28 mouse cellular contexts compared by ENCODE assay signal in genomic region chr13:75976218-75976617, GRCm38 (mm10). TPM values are rescaled to one million over a fixed set of nuclear protein-coding genes. Genes with fewer than 3 reads are reported as not detected.
DNase-seq lines count a peak whose midpoint lies in the region; ATAC-seq and TF ChIP-seq lines count a peak whose summit lies in the region.
"Had no signal": no experiment of that assay in that cellular context is flagged by ENCODE, and none has a peak within 500 bp of the region (broad histone marks: within the 10 kb centered on the region; RNA-seq: fewer than 3 reads in every experiment).

No protein-coding gene starts in this region.

- H3K36me3 ChIP-seq in liver, embryonic 15.5 days (replicated peaks), result no peaks in the 10 kb centered on the region
- no peaks in the 10 kb centered on the region for H3K36me3 ChIP-seq in liver, embryonic 12.5 days
- H3K36me3 ChIP-seq in MEL (ENCODE audit: control insufficient read depth in 1 of 2, insufficient read depth in 2 of 2, low read length in 2 of 2), result no peaks in the 10 kb centered on the region
- no peaks in the 10 kb centered on the region for H3K36me3 ChIP-seq in midbrain, embryonic 15.5 days (replicated peaks)
- H3K36me3 ChIP-seq: embryonic facial prominence, embryonic 13.5 days; embryonic facial prominence, embryonic 15.5 days; forebrain, embryonic 10.5 days; forebrain, embryonic 12.5 days had no signal

- 0 out of 2 replicates have a peak, but pooled peaks have one; percentile 34 for ATAC-seq in liver, embryonic 15.5 days (ENCODE audit: insufficient read depth)
- no peak; the same call in 1 of the 2 replicates for ATAC-seq in liver, embryonic 12.5 days
- peak; percentile 81 for ATAC-seq in megakaryocyte-erythroid progenitor cell, adult 5-6 weeks (replicated peaks; ENCODE audit: low FRiP score, low TSS enrichment, poor library complexity, severe bottlenecking)
- no peak for ATAC-seq in midbrain, embryonic 15.5 days (replicated peaks)
- ATAC-seq: activated CD4-positive, CD25-positive, alpha-beta regulatory T cell, adult 4 months; forebrain, embryonic 14.5 days; forebrain, embryonic 16.5 days; Patski had no signal

- TF ChIP-seq CTCF in MEL (IDR thresholded peaks at IDR 0.05 in 2 of 3, conservative IDR thresholded peaks at IDR 0.05 in 1 of 3; ENCODE audit: control insufficient read depth in 1 of 3, insufficient read depth in 1 of 3, low read depth in 2 of 3, low read length in 3 of 3, poor library complexity in 1 of 3, severe bottlenecking in 1 of 3), result no peak

- WGBS in liver, embryonic 15.5 days (ENCODE audit: insufficient replicate concordance), result 39% methylated on average over 2 of the region's 2 CpGs
- 53% methylated on average over 2 of the region's 2 CpGs for WGBS in liver, embryonic 12.5 days (ENCODE audit: insufficient replicate concordance)
- 96% methylated on average over 2 of the region's 2 CpGs for WGBS in midbrain, embryonic 15.5 days

- no peak overlapping the region for H3K4me3 ChIP-seq in liver, embryonic 15.5 days (replicated peaks)
- H3K4me3 ChIP-seq in liver, embryonic 12.5 days, result no peak overlapping the region
- no peak overlapping the region for H3K4me3 ChIP-seq in MEL (ENCODE audit: control insufficient read depth in 1 of 2, insufficient read depth in 1 of 2, low read depth in 2 of 2, low read length in 2 of 2)
- no peak overlapping the region for H3K4me3 ChIP-seq in midbrain, embryonic 15.5 days
- H3K4me3 ChIP-seq: embryonic facial prominence, embryonic 13.5 days; embryonic facial prominence, embryonic 15.5 days; erythroblast, embryonic 14.5 days; forebrain, embryonic 10.5 days; forebrain, embryonic 12.5 days had no signal

- no peak overlapping the region for H3K27ac ChIP-seq in liver, embryonic 15.5 days (replicated peaks)
- no peak overlapping the region for H3K27ac ChIP-seq in liver, embryonic 12.5 days
- H3K27ac ChIP-seq in MEL (ENCODE audit: control insufficient read depth, low read depth, low read length), result no peak overlapping the region
- no peak overlapping the region for H3K27ac ChIP-seq in midbrain, embryonic 15.5 days
- H3K27ac ChIP-seq: embryonic facial prominence, embryonic 13.5 days; embryonic facial prominence, embryonic 15.5 days; forebrain, embryonic 10.5 days; forebrain, embryonic 12.5 days had no signal

- no peaks in the 10 kb centered on the region for H3K79me2 ChIP-seq in MEL (ENCODE audit: control insufficient read depth, insufficient read depth, low read length, poor library complexity)

- no peaks in the 10 kb centered on the region for H3K9me3 ChIP-seq in liver, embryonic 15.5 days (replicated peaks)
- H3K9me3 ChIP-seq in liver, embryonic 12.5 days (replicated peaks), result no peaks in the 10 kb centered on the region
- no peaks in the 10 kb centered on the region for H3K9me3 ChIP-seq in MEL (replicated peaks; ENCODE audit: insufficient read depth, low read length)
- no peaks in the 10 kb centered on the region for H3K9me3 ChIP-seq in midbrain, embryonic 15.5 days
- H3K9me3 ChIP-seq: embryonic facial prominence, embryonic 13.5 days; embryonic facial prominence, embryonic 15.5 days; forebrain, embryonic 10.5 days; forebrain, embryonic 12.5 days had no signal

- no peak for TF ChIP-seq POLR2A in MEL (IDR thresholded peaks at IDR 0.05; ENCODE audit: control insufficient read depth in 1 of 2, insufficient read depth in 1 of 2, low read depth in 1 of 2, low read length in 2 of 2, poor library complexity in 1 of 2)

- no peaks in the 10 kb centered on the region for H3K27me3 ChIP-seq in liver, embryonic 15.5 days
- no peaks in the 10 kb centered on the region for H3K27me3 ChIP-seq in liver, embryonic 12.5 days (replicated peaks)
- no peaks in the 10 kb centered on the region for H3K27me3 ChIP-seq in MEL (ENCODE audit: control insufficient read depth in 1 of 2, insufficient read depth in 2 of 2, low read length in 2 of 2)
- no peaks in the 10 kb centered on the region for H3K27me3 ChIP-seq in midbrain, embryonic 15.5 days (replicated peaks)
- H3K27me3 ChIP-seq: embryonic facial prominence, embryonic 13.5 days; embryonic facial prominence, embryonic 15.5 days; forebrain, embryonic 12.5 days; Patski had no signal

- no peak for TF ChIP-seq RAD21 in MEL (IDR thresholded peaks at IDR 0.05; ENCODE audit: low read depth, low read length)

- DNase-seq in MEL (ENCODE audit: low read depth, low spot score), result no peak
- peak; percentile 11 for DNase-seq in c-Kit-positive CD71-positive TER-119-negative erythroid progenitor cells, embryonic 14.5 days (ENCODE audit: low read depth)
- no peak for DNase-seq in kidney, postnatal 4 days
- DNase-seq: adrenal gland, adult 8-10 months; adrenal gland, postnatal 14 days; adrenal gland, postnatal 36 days; cerebellum, adult 11 months; cerebellum, adult 18-20 months; cerebellum, adult 8-10 months; cerebellum, postnatal 14 days; cerebellum, postnatal 36 days; embryo, embryonic 11 days had no signal

- no peak for TF ChIP-seq EP300 in MEL (IDR thresholded peaks at IDR 0.05; ENCODE audit: low read depth in 1 of 2, low read length in 2 of 2)

- no peaks in the 10 kb centered on the region for H3K4me1 ChIP-seq in liver, embryonic 15.5 days (replicated peaks)
- H3K4me1 ChIP-seq in liver, embryonic 12.5 days, result no peaks in the 10 kb centered on the region
- no peaks in the 10 kb centered on the region; a peak in 1 of 4 replicates for H3K4me1 ChIP-seq in MEL (ENCODE audit: control insufficient read depth in 1 of 2, insufficient read depth in 2 of 2, low read length in 2 of 2)
- H3K4me1 ChIP-seq in midbrain, embryonic 15.5 days, result no peaks in the 10 kb centered on the region
- H3K4me1 ChIP-seq: embryonic facial prominence, embryonic 13.5 days; embryonic facial prominence, embryonic 15.5 days; forebrain, embryonic 10.5 days; forebrain, embryonic 12.5 days had no signal

- no peak overlapping the region for H3K4me2 ChIP-seq in liver, embryonic 15.5 days
- H3K4me2 ChIP-seq in liver, embryonic 12.5 days, result no peak overlapping the region
- no peak overlapping the region for H3K4me2 ChIP-seq in midbrain, embryonic 15.5 days
- H3K4me2 ChIP-seq: embryonic facial prominence, embryonic 13.5 days; embryonic facial prominence, embryonic 15.5 days; forebrain, embryonic 12.5 days had no signal

- no peak overlapping the region for H3K9ac ChIP-seq in liver, embryonic 15.5 days
- no peak overlapping the region for H3K9ac ChIP-seq in liver, embryonic 12.5 days
- H3K9ac ChIP-seq in MEL (ENCODE audit: control insufficient read depth, low read depth, low read length, poor library complexity, severe bottlenecking), result no peak overlapping the region
- no peak overlapping the region for H3K9ac ChIP-seq in midbrain, embryonic 15.5 days
- H3K9ac ChIP-seq: embryonic facial prominence, embryonic 13.5 days; embryonic facial prominence, embryonic 15.5 days; forebrain, embryonic 12.5 days had no signal

TF ChIP-seq in MEL, 35 proteins besides CTCF, POLR2A, EP300 and RAD21:
- no peak for TF ChIP-seq E2F4 (IDR thresholded peaks at IDR 0.05; ENCODE audit: borderline replicate concordance, low read depth, low read length)
- no peak for TF ChIP-seq TCF12 (IDR thresholded peaks at IDR 0.05; ENCODE audit: low read depth, low read length)
- TF ChIP-seq MAFK (IDR thresholded peaks at IDR 0.05; ENCODE audit: borderline replicate concordance, low read depth, low read length), result 0 out of 2 replicates have a peak, but pooled peaks have one; percentile 21
- no peak for TF ChIP-seq MEF2A (IDR thresholded peaks at IDR 0.05; ENCODE audit: extremely low read depth, insufficient replicate concordance, low read depth, low read length, poor library complexity, severe bottlenecking)

RNA-seq across cellular contexts. Expression of gene Spata9, which starts 9.3 kb away (rescaled TPM):
- 0.73 and 0.89 TPM in 2 replicates for polyA plus RNA-seq in liver, embryonic 15.5 days (2015; fragmentation: Nextera tagmentation; extraction: Ambion mirVana)
- polyA plus RNA-seq in liver, embryonic 12.5 days (2016; fragmentation: Nextera tagmentation; extraction: Ambion mirVana), result 0.77 and 1.3 TPM in 2 replicates
- not detected in 2 replicates for total RNA-seq in MEL (2012; rRNA removed)
- polyA plus RNA-seq in MEL (2012; ENCODE audit: insufficient read depth in 1 of 2, insufficient read length in 2 of 2, low read depth in 1 of 2, low replicate concordance in 2 of 2, missing spikeins in 1 of 2), result under 1 TPM in 1 of 2 experiments, not detected in 1; 0.78 TPM
- 0.98 TPM in 1 of 2 replicates, not detected in the other for total RNA-seq in megakaryocyte-erythroid progenitor cell, adult 5-6 weeks (2014; fragmentation: Nextera tagmentation)
- not detected in 2 replicates for total RNA-seq in megakaryocyte-erythroid progenitor cell, adult 5-6 weeks (2017)
- 2.2 and 3.6 TPM in 2 replicates for polyA plus RNA-seq in midbrain, embryonic 15.5 days (2015; fragmentation: Nextera tagmentation; extraction: Ambion mirVana)
- total RNA-seq: adrenal gland, adult 18-20 months; adrenal gland, postnatal 14 days; adrenal gland, postnatal 36 days; common myeloid progenitor, adult 5-6 weeks; ES-E14 had no signal
- polyA plus RNA-seq: erythroblast, embryonic 14.5 days had no signal

RNA-seq across cellular contexts. Expression of gene Rhobtb3, which starts 32.5 kb away (rescaled TPM):
- 3.2 and 3.7 TPM in 2 replicates for polyA plus RNA-seq in liver, embryonic 15.5 days (2015; fragmentation: Nextera tagmentation; extraction: Ambion mirVana)
- 9.7 and 9.8 TPM in 2 replicates for polyA plus RNA-seq in liver, embryonic 12.5 days (2016; fragmentation: Nextera tagmentation; extraction: Ambion mirVana)
- not detected in 2 replicates for total RNA-seq in MEL (2012; rRNA removed)
- not detected for polyA plus RNA-seq in MEL (2012; ENCODE audit: insufficient read depth in 1 of 2, insufficient read length in 2 of 2, low read depth in 1 of 2, low replicate concordance in 2 of 2, missing spikeins in 1 of 2)
- 5.3 and 5.4 TPM in 2 replicates for total RNA-seq in megakaryocyte-erythroid progenitor cell, adult 5-6 weeks (2014; fragmentation: Nextera tagmentation)
- total RNA-seq in megakaryocyte-erythroid progenitor cell, adult 5-6 weeks (2017), result 4.3 and 16.0 TPM in 2 replicates
- 22.9 and 23.2 TPM in 2 replicates for polyA plus RNA-seq in midbrain, embryonic 15.5 days (2015; fragmentation: Nextera tagmentation; extraction: Ambion mirVana)
- polyA plus RNA-seq: activated CD4-positive, CD25-positive, alpha-beta regulatory T cell, adult 4 months had no signal

RNA-seq across cellular contexts. Expression of gene Rfesd, which starts 42.3 kb away (rescaled TPM):
- polyA plus RNA-seq in liver, embryonic 15.5 days (2015; fragmentation: Nextera tagmentation; extraction: Ambion mirVana), result 128 and 144 TPM in 2 replicates
- 230 and 231 TPM in 2 replicates for polyA plus RNA-seq in liver, embryonic 12.5 days (2016; fragmentation: Nextera tagmentation; extraction: Ambion mirVana)
- 72.1 and 82.0 TPM in 2 replicates for total RNA-seq in MEL (2012; rRNA removed)
- 10 to 100 TPM in 1 of 2 experiments, not detected in 1; 38.3 TPM for polyA plus RNA-seq in MEL (2012; ENCODE audit: insufficient read depth in 1 of 2, insufficient read length in 2 of 2, low read depth in 1 of 2, low replicate concordance in 2 of 2, missing spikeins in 1 of 2)
- total RNA-seq in megakaryocyte-erythroid progenitor cell, adult 5-6 weeks (2014; fragmentation: Nextera tagmentation), result 71.4 and 90.7 TPM in 2 replicates
- total RNA-seq in megakaryocyte-erythroid progenitor cell, adult 5-6 weeks (2017), result 63.8 and 68.1 TPM in 2 replicates
- polyA plus RNA-seq in midbrain, embryonic 15.5 days (2015; fragmentation: Nextera tagmentation; extraction: Ambion mirVana), result 18.8 and 19.0 TPM in 2 replicates

Comparison
In these comparisons a context has a peak if more than half of its experiments do, and no peak if none do; other contexts are left out.
1. ATAC-seq: peak in liver, embryonic 15.5 days (single experiment) and megakaryocyte-erythroid progenitor cell, adult 5-6 weeks (single experiment); none in liver, embryonic 12.5 days (single experiment) and midbrain, embryonic 15.5 days (single experiment).